Mouse (Mus musculus): ENCODE data around the gene Cnot11.
"Not testable (repeated sequence)": the region's sequence is repeated elsewhere in the genome, so short reads cannot be mapped to it uniquely, and the experiment has no call there.

Gene Cnot11

GRCm38 (mm10) chr1:39581215-39581614, 46.4 kb downstream of the Cnot11 start:
- no peak for DNase-seq (ENCODE audit: low spot score)

DNA sequence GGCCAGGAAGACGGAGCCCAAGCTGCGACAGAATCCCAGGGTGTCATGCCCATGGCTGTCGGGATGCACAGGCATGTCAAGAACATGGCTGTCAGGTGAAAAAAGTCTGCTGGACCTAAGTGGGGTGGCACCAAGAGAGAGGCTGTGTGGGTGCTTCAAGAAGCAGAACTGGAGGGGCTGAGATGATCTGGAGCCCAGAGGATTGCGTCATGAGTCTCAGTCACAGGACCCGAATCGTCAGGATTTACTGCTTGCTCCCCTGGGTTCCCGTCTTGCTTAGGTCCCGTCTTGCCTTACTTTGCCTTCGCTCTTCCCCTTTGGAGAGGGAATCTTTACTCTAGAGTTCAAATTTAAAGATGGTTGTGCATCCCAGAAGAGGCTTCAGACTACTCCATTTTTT, 48.4 kb downstream of the Cnot11 start:
- no peak for DNase-seq (ENCODE audit: low spot score)

DNA sequence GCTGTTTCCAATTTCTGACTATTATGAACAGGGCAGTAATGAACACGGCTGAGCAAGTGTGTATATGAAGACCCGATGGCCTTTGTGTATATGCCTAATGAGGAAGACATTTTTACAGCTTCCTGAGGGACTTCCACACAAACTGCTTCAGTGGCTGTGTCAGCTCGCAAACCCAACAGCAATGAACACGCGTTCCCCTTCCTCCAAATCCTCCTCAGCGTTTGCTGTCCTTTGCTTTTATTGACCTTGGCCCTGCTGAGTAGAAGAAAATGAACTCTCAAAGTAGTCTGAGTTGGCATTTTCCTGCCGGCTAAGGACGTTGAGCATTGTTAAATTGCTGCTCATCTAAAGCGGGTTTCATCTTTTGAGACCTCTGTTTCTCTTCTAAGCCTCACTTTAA, 50.6 kb downstream of the Cnot11 start:
- DNase-seq (ENCODE audit: low spot score) = no peak

GRCm38 (mm10) chr1:39590193-39590592, 55.4 kb downstream of the Cnot11 start:
- no peak for DNase-seq (ENCODE audit: low spot score)

- not testable (repeated sequence) for DNase-seq (ENCODE audit: low spot score)
Measured at GRCm38 (mm10) chr1:39591557-39591956, 56.8 kb downstream of the Cnot11 start.

DNA sequence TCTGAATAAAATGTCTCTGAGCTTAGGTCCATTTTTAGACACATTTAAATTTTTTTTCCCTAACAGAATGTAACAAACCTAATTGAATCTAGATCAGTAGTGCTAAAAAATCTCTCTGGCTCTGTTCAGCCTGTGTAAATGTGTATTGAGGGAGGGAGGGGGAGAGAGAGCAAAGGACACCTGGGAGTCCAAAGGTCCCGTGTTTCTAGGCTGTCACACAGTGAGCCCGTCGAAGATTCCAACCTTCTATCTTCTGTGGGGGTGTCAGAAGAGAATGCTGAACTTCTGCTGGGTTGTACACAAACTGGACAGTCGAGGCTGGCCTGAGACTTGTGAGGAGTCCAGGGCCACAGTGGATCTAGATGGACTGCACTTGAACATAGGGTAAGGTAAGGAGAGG, 57.3 kb downstream of the Cnot11 start:
- DNase-seq (ENCODE audit: low spot score) = no peak

- DNase-seq (ENCODE audit: low spot score) = no peak
Measured at GRCm38 (mm10) chr1:39593836-39594235, 59.0 kb downstream of the Cnot11 start.
